Mouse (Mus musculus) ES-Bruce4 (cell line): ENCODE measurements around the gene Timeless.

Experiments
- CTCF ChIP-seq: IDR thresholded peaks from one replicate; pipeline ENCODE4 v1.8.1; 2011; ENCODE audit warnings: low read depth, low read length
- POLR2A ChIP-seq: IDR thresholded peaks from one replicate; pipeline ENCODE4 v1.8.1; 2011; ENCODE audit warnings: low read length; ENCODE audit not compliant: insufficient read depth

- TF ChIP-seq POLR2A, result peak; percentile 6
- no peak for TF ChIP-seq CTCF
Measured at GRCm38 (mm10) chr10:128270287-128270841, 38.5 kb downstream of the Timeless start, which contains the start of gene Stat2.
